Mouse (Mus musculus) lung, postnatal 0 days (tissue): Measurements from ENCODE around the gene Cdc14a. TPM values are rescaled to one million over a fixed set of nuclear protein-coding genes. Genes with fewer than 3 reads are reported as not detected.
A peak's percentile ranks its signal among the peaks of the same experiment; 100 is the strongest.

ENCODE experiments used
- ATAC-seq: fragments of 200-750 bp; cut with Nextera tagmentation; 2 replicates; pipeline ENCODE4 v1.8.0; 2017; ENCODE audit warnings: moderate library complexity
- DNase-seq: peaks from one replicate; pipeline ENCODE4 v3.0.0-alpha.2; 2016; ENCODE audit warnings: low spot score
- H3K27ac ChIP-seq: fragments of 300-500 bp; sonication (generic); 2 replicates; pipeline ENCODE4 v1.5.1; 2014; ENCODE audit warnings: antibody characterized with exemption, mild to moderate bottlenecking, low read length, mixed read lengths
- H3K27me3 ChIP-seq: fragments of 300-500 bp; sonication (generic); replicated peaks from 2 replicates; pipeline ENCODE4 v1.6.1; 2014; ENCODE audit warnings: low read length, mixed read lengths; ENCODE audit not compliant: insufficient read depth
- H3K36me3 ChIP-seq: fragments of 300-500 bp; sonication (generic); 2 replicates; pipeline ENCODE4 v1.6.1; 2014; ENCODE audit warnings: low read length, mixed read lengths; ENCODE audit not compliant: insufficient read depth
- H3K4me1 ChIP-seq: fragments of 300-500 bp; sonication (generic); 2 replicates; pipeline ENCODE4 v1.6.1; 2014; ENCODE audit warnings: antibody characterized with exemption, low read depth, low read length, mixed read lengths; ENCODE audit not compliant: insufficient read depth
- H3K4me2 ChIP-seq: fragments of 300-500 bp; sonication (generic); replicated peaks from 2 replicates; pipeline ENCODE4 v1.6.1; 2014; ENCODE audit warnings: low read depth, mild to moderate bottlenecking, low read length, moderate library complexity, mixed read lengths
- H3K4me3 ChIP-seq: fragments of 300-500 bp; sonication (generic); 2 replicates; pipeline ENCODE4 v1.5.1; 2014; ENCODE audit warnings: low read depth, low read length
- H3K9ac ChIP-seq: fragments of 300-500 bp; sonication (generic); replicated peaks from 2 replicates; pipeline ENCODE4 v1.6.1; 2014; ENCODE audit warnings: low read depth, mild to moderate bottlenecking
- H3K9me3 ChIP-seq: fragments of 300-500 bp; sonication (generic); 2 replicates; pipeline ENCODE4 v1.6.1; 2016; ENCODE audit warnings: low read length, mixed read lengths
- CTCF ChIP-seq: IDR thresholded peaks from 2 replicates; pipeline ENCODE4 v1.5.1; 2016; ENCODE audit warnings: antibody characterized with exemption, mild to moderate bottlenecking
- EP300 ChIP-seq: IDR thresholded peaks from 2 replicates; pipeline ENCODE4 v1.6.1; 2016; ENCODE audit warnings: antibody characterized with exemption, mild to moderate bottlenecking, control low read depth
- WGBS: fragments of 180-500 bp; shearing (Covaris S2); extraction: QIAGEN DNeasy Blood & Tissue Kit; methylation state at CpG from one replicate; pipeline ENCODE4 v1.1.7; 2014; 5-methylcytosine and 5-hydroxymethylcytosine counted together
- polyA plus RNA-seq: library from polyadenylated mRNA; unstranded; fragments of >200 nt; fragmentation: Nextera tagmentation; extraction: Ambion mirVana; gene quantifications from 2 replicates; pipeline ENCODE4 v1.2.1, GENCODE M21; 2015

Cdc14a gene
- polyA plus RNA-seq, 1 experiment from 2014 or later, result 8.2 TPM

GRCm38 (mm10) chr3:116266360-116266759, 157.5 kb downstream of the Cdc14a start:
- no peaks in the 10 kb centered on the region for H3K36me3 ChIP-seq
- no peak for ATAC-seq
- H3K4me3 ChIP-seq, result no peak overlapping the region
- H3K27me3 ChIP-seq, result no peaks in the 10 kb centered on the region
- no peak overlapping the region for H3K27ac ChIP-seq
- H3K9me3 ChIP-seq, result no peaks in the 10 kb centered on the region
- WGBS, result 62% methylated on average over 3 of the region's 3 CpGs
- TF ChIP-seq EP300 (no peak), CTCF (no peak)
- H3K4me1 ChIP-seq, result no peaks in the 10 kb centered on the region
- no peak overlapping the region for H3K4me2 ChIP-seq
- H3K9ac ChIP-seq, result no peak overlapping the region
- DNase-seq, result no peak

- DNase-seq, result peak; percentile 87
- Histone ChIP-seq H3K4me2 (no peak overlapping the region), H3K4me3 (no peak overlapping the region), H3K9ac (no peak overlapping the region), H3K36me3 (no peaks in the 10 kb centered on the region), H3K27me3 (no peaks in the 10 kb centered on the region), H3K9me3 (no peaks in the 10 kb centered on the region), H3K4me1 (no peaks in the 10 kb centered on the region), H3K27ac (no peak overlapping the region)
- TF ChIP-seq EP300, result peak; percentile 78
- TF ChIP-seq CTCF, result no peak
- ATAC-seq, result peak; percentile 78
- 40% methylated on average over 1 of the region's 1 CpGs for WGBS
These were observed 159.9 kb downstream of the Cdc14a start for GRCm38 (mm10) chr3:116263977-116264376.

GRCm38 (mm10) chr3:116263061-116263460, 160.8 kb downstream of the Cdc14a start:
- peak; percentile 71 for DNase-seq
- no peaks in the 10 kb centered on the region for H3K36me3 ChIP-seq
- H3K4me1 ChIP-seq, result no peaks in the 10 kb centered on the region
- ATAC-seq, result peak; percentile 54
- no peak overlapping the region for H3K9ac ChIP-seq
- no peaks in the 10 kb centered on the region for H3K27me3 ChIP-seq
- no peaks in the 10 kb centered on the region for H3K9me3 ChIP-seq
- WGBS, result 72% methylated on average over 5 of the region's 5 CpGs
- no peak overlapping the region for H3K4me3 ChIP-seq
- TF ChIP-seq EP300 (peak; percentile 35; the same call in 1 of the 2 replicates), CTCF (no peak)
- H3K27ac ChIP-seq, result peak overlapping the region; percentile 38
- no peak overlapping the region for H3K4me2 ChIP-seq

GRCm38 (mm10) chr3:116256104-116256503, 167.7 kb downstream of the Cdc14a start:
- DNase-seq, result no peak
- no peak overlapping the region for H3K9ac ChIP-seq
- H3K27me3 ChIP-seq, result peaks cover 17% of the 10 kb centered on the region
- WGBS, result 54% methylated on average over 5 of the region's 5 CpGs
- H3K27ac ChIP-seq, result no peak overlapping the region
- no peak for ATAC-seq
- no peaks in the 10 kb centered on the region for H3K36me3 ChIP-seq
- H3K4me2 ChIP-seq, result no peak overlapping the region
- H3K4me1 ChIP-seq, result peaks cover 12% of the 10 kb centered on the region
- TF ChIP-seq CTCF (no peak), EP300 (no peak)
- no peaks in the 10 kb centered on the region for H3K9me3 ChIP-seq
- H3K4me3 ChIP-seq, result no peak overlapping the region

GRCm38 (mm10) chr3:116253077-116253531, 170.7 kb downstream of the Cdc14a start, which contains the start of gene Gpr88:
Gene Gpr88 (minus strand): TSS chr3:116253503.
- Histone ChIP-seq H3K36me3 (no peaks in the 10 kb centered on the region), H3K27ac (no peak within 1 kb of the TSS), H3K4me3 (peak within 1 kb of the TSS; percentile 41), H3K4me2 (peak within 1 kb of the TSS; percentile 83), H3K27me3 (peaks cover 21% of the 10 kb centered on the region), H3K4me1 (peaks cover 12% of the 10 kb centered on the region), H3K9me3 (no peaks in the 10 kb centered on the region), H3K9ac (no peak within 1 kb of the TSS)
- peak; percentile 51 for DNase-seq
- 2% methylated on average over 9 of the region's 9 CpGs for WGBS
- peak; percentile 65; the same call in 1 of the 2 replicates for ATAC-seq
- TF ChIP-seq CTCF (no peak), EP300 (no peak)

- peaks cover 12% of the 10 kb centered on the region for H3K4me1 ChIP-seq
- ATAC-seq (peak; percentile 29; the same call in 1 of the 2 replicates), DNase-seq (no peak)
- WGBS, result 1% methylated on average over 45 of the region's 48 CpGs
- no peak overlapping the region for H3K27ac ChIP-seq
- H3K36me3 ChIP-seq, result no peaks in the 10 kb centered on the region
- peak; percentile 32 for TF ChIP-seq CTCF
- TF ChIP-seq EP300, result no peak
- peak overlapping the region; percentile 41 for H3K4me3 ChIP-seq
- peaks cover 21% of the 10 kb centered on the region for H3K27me3 ChIP-seq
- peak overlapping the region; percentile 83 for H3K4me2 ChIP-seq
- H3K9me3 ChIP-seq, result no peaks in the 10 kb centered on the region
- no peak overlapping the region for H3K9ac ChIP-seq
These were observed 171.4 kb downstream of the Cdc14a start for GRCm38 (mm10) chr3:116252255-116253040.
